Mouse (Mus musculus): ENCODE measurements around the gene Bhlhe23.

- TF ChIP-seq EP300 (IDR thresholded peaks at IDR 0.05; ENCODE audit: low read depth) (no peak), CTCF (IDR thresholded peaks at IDR 0.05; ENCODE audit: low read depth) (no peak)
Measured at GRCm38 (mm10) chr2:180809510-180809909, 32.8 kb upstream of the Bhlhe23 start.
